Mouse (Mus musculus): ENCODE data around the gene Hbp1. TPM values are rescaled to one million over a fixed set of nuclear protein-coding genes. Genes with fewer than 3 reads are reported as not detected.

Hbp1 gene
- 123 and 125 TPM in 2 replicates for polyA plus RNA-seq (2014; fragmentation: Nextera tagmentation; extraction: Ambion mirVana)

- H3K27me3 ChIP-seq (ENCODE audit: control insufficient read depth, insufficient read depth, low read length) = no peaks in the 10 kb centered on the region
- H3K4me3 ChIP-seq (ENCODE audit: low read depth, low read length) = peak within 1 kb of the TSS; percentile 85
- peak; percentile 96 for ATAC-seq (ENCODE audit: insufficient number of reproducible peaks, low FRiP score, low TSS enrichment, low read depth)
- under 1% methylated on average over 68 of the region's 71 CpGs for WGBS
- H3K36me3 ChIP-seq (ENCODE audit: control insufficient read depth, insufficient read depth, low read length) = no peaks in the 10 kb centered on the region
- H3K9ac ChIP-seq (ENCODE audit: low read length) = peak within 1 kb of the TSS; percentile 96
- no peaks in the 10 kb centered on the region for H3K4me1 ChIP-seq (ENCODE audit: control insufficient read depth, insufficient read depth, low read length)
- DNase-seq (ENCODE audit: low spot score) = peak; percentile 96
- no peaks in the 10 kb centered on the region for H3K9me3 ChIP-seq (ENCODE audit: control insufficient read depth, low read length)
- H3K27ac ChIP-seq (replicated peaks; ENCODE audit: low read depth, low read length) = peak within 1 kb of the TSS; percentile 97
- H3K4me2 ChIP-seq (ENCODE audit: low read depth, severe bottlenecking) = peak within 1 kb of the TSS; percentile 65
Measured at GRCm38 (mm10) chr12:31949759-31950658, at the start of gene Hbp1. Gene Hbp1 (minus strand): TSS chr12:31950535.

GRCm38 (mm10) chr12:31998706-31999105 is 48.4 kb upstream of the Hbp1 start:
- whole genome bisulfite sequencing = 87% methylated on average over 5 of the region's 5 CpGs
- DNase-seq (ENCODE audit: low spot score) = no peak
- H3K36me3 ChIP-seq (ENCODE audit: control insufficient read depth, insufficient read depth, low read length) = no peaks in the 10 kb centered on the region

GRCm38 (mm10) chr12:31997328-31997878 is 47.1 kb upstream of the Hbp1 start:
- WGBS = 80% methylated on average over 3 of the region's 3 CpGs
- no peak overlapping the region for H3K9ac ChIP-seq (ENCODE audit: low read length)
- DNase-seq (ENCODE audit: low spot score) (no peak), ATAC-seq (ENCODE audit: insufficient number of reproducible peaks, low FRiP score, low TSS enrichment, low read depth) (no peak)
- no peak overlapping the region for H3K4me3 ChIP-seq (ENCODE audit: low read depth, low read length)
- H3K9me3 ChIP-seq (ENCODE audit: control insufficient read depth, low read length) = no peaks in the 10 kb centered on the region
- H3K36me3 ChIP-seq (ENCODE audit: control insufficient read depth, insufficient read depth, low read length) = no peaks in the 10 kb centered on the region
- H3K27ac ChIP-seq (replicated peaks; ENCODE audit: low read depth, low read length) = no peak overlapping the region
- H3K27me3 ChIP-seq (ENCODE audit: control insufficient read depth, insufficient read depth, low read length) = no peaks in the 10 kb centered on the region
- H3K4me1 ChIP-seq (ENCODE audit: control insufficient read depth, insufficient read depth, low read length) = no peaks in the 10 kb centered on the region
- H3K4me2 ChIP-seq (ENCODE audit: low read depth, severe bottlenecking) = no peak overlapping the region

More at GRCm38 (mm10) chr12:31998706-31999105, 48.4 kb upstream of the Hbp1 start:
- no peak for ATAC-seq (ENCODE audit: insufficient number of reproducible peaks, low FRiP score, low TSS enrichment, low read depth)
- no peaks in the 10 kb centered on the region for H3K4me1 ChIP-seq (ENCODE audit: control insufficient read depth, insufficient read depth, low read length)
- no peak overlapping the region for H3K27ac ChIP-seq (replicated peaks; ENCODE audit: low read depth, low read length)
- no peak overlapping the region for H3K4me2 ChIP-seq (ENCODE audit: low read depth, severe bottlenecking)
- no peak overlapping the region for H3K9ac ChIP-seq (ENCODE audit: low read length)
- H3K27me3 ChIP-seq (ENCODE audit: control insufficient read depth, insufficient read depth, low read length) = no peaks in the 10 kb centered on the region
- H3K4me3 ChIP-seq (ENCODE audit: low read depth, low read length) = no peak overlapping the region
- no peaks in the 10 kb centered on the region for H3K9me3 ChIP-seq (ENCODE audit: control insufficient read depth, low read length)

- Histone ChIP-seq H3K4me2 (ENCODE audit: low read depth, severe bottlenecking) (no peak overlapping the region), H3K4me3 (ENCODE audit: low read depth, low read length) (no peak overlapping the region), H3K4me1 (ENCODE audit: control insufficient read depth, insufficient read depth, low read length) (no peaks in the 10 kb centered on the region), H3K27ac (replicated peaks; ENCODE audit: low read depth, low read length) (no peak overlapping the region), H3K27me3 (ENCODE audit: control insufficient read depth, insufficient read depth, low read length) (no peaks in the 10 kb centered on the region), H3K9ac (ENCODE audit: low read length) (no peak overlapping the region), H3K9me3 (ENCODE audit: control insufficient read depth, low read length) (no peaks in the 10 kb centered on the region), H3K36me3 (ENCODE audit: control insufficient read depth, insufficient read depth, low read length) (no peaks in the 10 kb centered on the region)
- no peak for ATAC-seq (ENCODE audit: insufficient number of reproducible peaks, low FRiP score, low TSS enrichment, low read depth)
- 82% methylated on average over 5 of the region's 5 CpGs for WGBS
- DNase-seq (ENCODE audit: low spot score) = no peak
Measured at GRCm38 (mm10) chr12:31996877-31997276, 46.5 kb upstream of the Hbp1 start.

- Histone ChIP-seq H3K4me3 (ENCODE audit: low read depth, low read length) (no peak overlapping the region), H3K4me1 (ENCODE audit: control insufficient read depth, insufficient read depth, low read length) (no peaks in the 10 kb centered on the region), H3K4me2 (ENCODE audit: low read depth, severe bottlenecking) (no peak overlapping the region), H3K9ac (ENCODE audit: low read length) (no peak overlapping the region), H3K36me3 (ENCODE audit: control insufficient read depth, insufficient read depth, low read length) (no peaks in the 10 kb centered on the region), H3K27me3 (ENCODE audit: control insufficient read depth, insufficient read depth, low read length) (no peaks in the 10 kb centered on the region), H3K9me3 (ENCODE audit: control insufficient read depth, low read length) (no peaks in the 10 kb centered on the region), H3K27ac (replicated peaks; ENCODE audit: low read depth, low read length) (no peak overlapping the region)
- DNase-seq (ENCODE audit: low spot score) = no peak
- ATAC-seq (ENCODE audit: insufficient number of reproducible peaks, low FRiP score, low TSS enrichment, low read depth) = no peak
- WGBS = 87% methylated on average over 4 of the region's 4 CpGs
Measured at GRCm38 (mm10) chr12:31990575-31990974, 40.2 kb upstream of the Hbp1 start.

GRCm38 (mm10) chr12:31989726-31990125 is 39.4 kb upstream of the Hbp1 start:
- H3K9ac ChIP-seq (ENCODE audit: low read length) = no peak overlapping the region
- H3K4me3 ChIP-seq (ENCODE audit: low read depth, low read length) = no peak overlapping the region
- no peaks in the 10 kb centered on the region for H3K9me3 ChIP-seq (ENCODE audit: control insufficient read depth, low read length)

GRCm38 (mm10) chr12:31986463-31986862 is 36.1 kb upstream of the Hbp1 start:
- Histone ChIP-seq H3K27ac (replicated peaks; ENCODE audit: low read depth, low read length) (no peak overlapping the region), H3K9me3 (ENCODE audit: control insufficient read depth, low read length) (no peaks in the 10 kb centered on the region), H3K36me3 (ENCODE audit: control insufficient read depth, insufficient read depth, low read length) (no peaks in the 10 kb centered on the region), H3K9ac (ENCODE audit: low read length) (no peak overlapping the region), H3K4me1 (ENCODE audit: control insufficient read depth, insufficient read depth, low read length) (no peaks in the 10 kb centered on the region), H3K27me3 (ENCODE audit: control insufficient read depth, insufficient read depth, low read length) (no peaks in the 10 kb centered on the region), H3K4me2 (ENCODE audit: low read depth, severe bottlenecking) (no peak overlapping the region), H3K4me3 (ENCODE audit: low read depth, low read length) (no peak overlapping the region)
- DNase-seq (ENCODE audit: low spot score) (no peak), ATAC-seq (ENCODE audit: insufficient number of reproducible peaks, low FRiP score, low TSS enrichment, low read depth) (no peak)
- 90% methylated on average over 2 of the region's 2 CpGs for WGBS

More at GRCm38 (mm10) chr12:31989726-31990125, 39.4 kb upstream of the Hbp1 start:
- DNase-seq (ENCODE audit: low spot score) (no peak), ATAC-seq (ENCODE audit: insufficient number of reproducible peaks, low FRiP score, low TSS enrichment, low read depth) (no peak)
- no peaks in the 10 kb centered on the region for H3K4me1 ChIP-seq (ENCODE audit: control insufficient read depth, insufficient read depth, low read length)
- no peaks in the 10 kb centered on the region for H3K27me3 ChIP-seq (ENCODE audit: control insufficient read depth, insufficient read depth, low read length)
- no peaks in the 10 kb centered on the region for H3K36me3 ChIP-seq (ENCODE audit: control insufficient read depth, insufficient read depth, low read length)
- H3K27ac ChIP-seq (replicated peaks; ENCODE audit: low read depth, low read length) = no peak overlapping the region
- H3K4me2 ChIP-seq (ENCODE audit: low read depth, severe bottlenecking) = no peak overlapping the region

- Histone ChIP-seq H3K36me3 (ENCODE audit: control insufficient read depth, insufficient read depth, low read length) (no peaks in the 10 kb centered on the region), H3K9ac (ENCODE audit: low read length) (no peak overlapping the region), H3K27me3 (ENCODE audit: control insufficient read depth, insufficient read depth, low read length) (no peaks in the 10 kb centered on the region), H3K4me2 (ENCODE audit: low read depth, severe bottlenecking) (no peak overlapping the region), H3K4me3 (ENCODE audit: low read depth, low read length) (no peak overlapping the region), H3K27ac (replicated peaks; ENCODE audit: low read depth, low read length) (no peak overlapping the region), H3K4me1 (ENCODE audit: control insufficient read depth, insufficient read depth, low read length) (no peaks in the 10 kb centered on the region), H3K9me3 (ENCODE audit: control insufficient read depth, low read length) (no peaks in the 10 kb centered on the region)
- no peak for DNase-seq (ENCODE audit: low spot score)
- no peak for ATAC-seq (ENCODE audit: insufficient number of reproducible peaks, low FRiP score, low TSS enrichment, low read depth)
- WGBS = 89% methylated on average over 6 of the region's 6 CpGs
Measured at GRCm38 (mm10) chr12:31985738-31986137, 35.4 kb upstream of the Hbp1 start.
